Mouse (Mus musculus) lung, postnatal 0 days (tissue): ENCODE results near the gene Psma5.
"Not testable (repeated sequence)": the region's sequence is repeated elsewhere in the genome, so short reads cannot be mapped to it uniquely, and the experiment has no call there.

Experiments used
- CTCF ChIP-seq: IDR thresholded peaks from 2 replicates; pipeline ENCODE4 v1.5.1; 2016; ENCODE audit warnings: antibody characterized with exemption, mild to moderate bottlenecking
- EP300 ChIP-seq: IDR thresholded peaks from 2 replicates; pipeline ENCODE4 v1.6.1; 2016; ENCODE audit warnings: antibody characterized with exemption, mild to moderate bottlenecking, control low read depth

GRCm38 (mm10) chr3:108279495-108279894, 22.8 kb downstream of the Psma5 start:
- TF ChIP-seq EP300, CTCF: not testable (repeated sequence)
